Mouse (Mus musculus): Measurements from ENCODE around the gene Pgm2. TPM values are rescaled to one million over a fixed set of nuclear protein-coding genes. Genes with fewer than 3 reads are reported as not detected.

Pgm2 gene
- 16.6 and 19.7 TPM in 2 replicates for polyA plus RNA-seq (2015; fragmentation: Nextera tagmentation; extraction: Ambion mirVana)

GRCm38 (mm10) chr5:64092748-64093292, at the start of gene Pgm2:
TSS of gene Pgm2 (plus strand) at chr5:64092950.
- Histone ChIP-seq H3K27ac (ENCODE audit: low read length) (peak within 1 kb of the TSS; percentile 80), H3K27me3 (ENCODE audit: control insufficient read depth, insufficient read depth, low read depth, low read length) (no peaks in the 10 kb centered on the region), H3K9ac (ENCODE audit: low read depth, low read length) (peak within 1 kb of the TSS; percentile 85), H3K4me1 (ENCODE audit: control insufficient read depth, insufficient read depth, low read length) (peaks cover 12% of the 10 kb centered on the region; the same call in 1 of the 2 replicates), H3K4me2 (ENCODE audit: low read length) (peak within 1 kb of the TSS; percentile 84), H3K4me3 (ENCODE audit: low read depth, low read length) (peak within 1 kb of the TSS; percentile 73), H3K36me3 (ENCODE audit: control insufficient read depth, insufficient read depth, low read length) (0 out of 2 replicates have a peak, but pooled peaks cover 2% of the 10 kb centered on the region), H3K9me3 (replicated peaks; ENCODE audit: control insufficient read depth, low read length, poor library complexity, severe bottlenecking) (no peaks in the 10 kb centered on the region)
- under 1% methylated on average over 40 of the region's 43 CpGs for WGBS
- peak; percentile 98 for ATAC-seq

- Histone ChIP-seq H3K4me3 (ENCODE audit: low read depth, low read length) (no peak overlapping the region), H3K4me2 (ENCODE audit: low read length) (no peak overlapping the region), H3K4me1 (ENCODE audit: control insufficient read depth, insufficient read depth, low read length) (no peaks in the 10 kb centered on the region), H3K27me3 (ENCODE audit: control insufficient read depth, insufficient read depth, low read depth, low read length) (no peaks in the 10 kb centered on the region), H3K27ac (ENCODE audit: low read length) (no peak overlapping the region), H3K9ac (ENCODE audit: low read depth, low read length) (no peak overlapping the region), H3K36me3 (ENCODE audit: control insufficient read depth, insufficient read depth, low read length) (no peaks in the 10 kb centered on the region), H3K9me3 (replicated peaks; ENCODE audit: control insufficient read depth, low read length, poor library complexity, severe bottlenecking) (no peaks in the 10 kb centered on the region)
- peak; percentile 55; the same call in 1 of the 2 replicates for ATAC-seq
- WGBS: 28% methylated on average over 5 of the region's 5 CpGs
Observed at GRCm38 (mm10) chr5:64043694-64044453, 48.9 kb upstream of the Pgm2 start.

- H3K9ac ChIP-seq (ENCODE audit: low read depth, low read length): no peak overlapping the region
- H3K36me3 ChIP-seq (ENCODE audit: control insufficient read depth, insufficient read depth, low read length): no peaks in the 10 kb centered on the region
- no peaks in the 10 kb centered on the region for H3K9me3 ChIP-seq (replicated peaks; ENCODE audit: control insufficient read depth, low read length, poor library complexity, severe bottlenecking)
- ATAC-seq: 0 out of 2 replicates have a peak, but pooled peaks have one; percentile 13
- no peaks in the 10 kb centered on the region for H3K27me3 ChIP-seq (ENCODE audit: control insufficient read depth, insufficient read depth, low read depth, low read length)
- no peak overlapping the region for H3K4me3 ChIP-seq (ENCODE audit: low read depth, low read length)
- H3K27ac ChIP-seq (ENCODE audit: low read length): no peak overlapping the region
- H3K4me1 ChIP-seq (ENCODE audit: control insufficient read depth, insufficient read depth, low read length): no peaks in the 10 kb centered on the region
- no peak overlapping the region for H3K4me2 ChIP-seq (ENCODE audit: low read length)
- WGBS: 89% methylated on average over 18 of the region's 18 CpGs
Observed at GRCm38 (mm10) chr5:64044790-64045189, 48.0 kb upstream of the Pgm2 start.

GRCm38 (mm10) chr5:64045502-64045901, 47.2 kb upstream of the Pgm2 start:
- ATAC-seq: peak; percentile 59
- Histone ChIP-seq H3K4me1 (ENCODE audit: control insufficient read depth, insufficient read depth, low read length) (no peaks in the 10 kb centered on the region), H3K4me3 (ENCODE audit: low read depth, low read length) (no peak overlapping the region), H3K4me2 (ENCODE audit: low read length) (no peak overlapping the region), H3K9ac (ENCODE audit: low read depth, low read length) (no peak overlapping the region), H3K36me3 (ENCODE audit: control insufficient read depth, insufficient read depth, low read length) (no peaks in the 10 kb centered on the region), H3K27me3 (ENCODE audit: control insufficient read depth, insufficient read depth, low read depth, low read length) (no peaks in the 10 kb centered on the region), H3K27ac (ENCODE audit: low read length) (no peak overlapping the region), H3K9me3 (replicated peaks; ENCODE audit: control insufficient read depth, low read length, poor library complexity, severe bottlenecking) (no peaks in the 10 kb centered on the region)
- WGBS: 48% methylated on average over 8 of the region's 8 CpGs

- no peak overlapping the region for H3K27ac ChIP-seq (ENCODE audit: low read length)
- H3K27me3 ChIP-seq (ENCODE audit: control insufficient read depth, insufficient read depth, low read depth, low read length): no peaks in the 10 kb centered on the region
- ATAC-seq: no peak
- no peaks in the 10 kb centered on the region for H3K9me3 ChIP-seq (replicated peaks; ENCODE audit: control insufficient read depth, low read length, poor library complexity, severe bottlenecking)
- no peak overlapping the region for H3K4me3 ChIP-seq (ENCODE audit: low read depth, low read length)
- no peaks in the 10 kb centered on the region for H3K36me3 ChIP-seq (ENCODE audit: control insufficient read depth, insufficient read depth, low read length)
- no peak overlapping the region for H3K4me2 ChIP-seq (ENCODE audit: low read length)
- H3K9ac ChIP-seq (ENCODE audit: low read depth, low read length): no peak overlapping the region
- no peaks in the 10 kb centered on the region for H3K4me1 ChIP-seq (ENCODE audit: control insufficient read depth, insufficient read depth, low read length)
- WGBS: 69% methylated on average over 11 of the region's 11 CpGs
Observed at GRCm38 (mm10) chr5:64046995-64047394, 45.8 kb upstream of the Pgm2 start.

- no peaks in the 10 kb centered on the region for H3K9me3 ChIP-seq (replicated peaks; ENCODE audit: control insufficient read depth, low read length, poor library complexity, severe bottlenecking)
- H3K27ac ChIP-seq (ENCODE audit: low read length): no peak overlapping the region
- ATAC-seq: no peak
- no peaks in the 10 kb centered on the region for H3K4me1 ChIP-seq (ENCODE audit: control insufficient read depth, insufficient read depth, low read length)
- no peaks in the 10 kb centered on the region for H3K36me3 ChIP-seq (ENCODE audit: control insufficient read depth, insufficient read depth, low read length)
- H3K4me2 ChIP-seq (ENCODE audit: low read length): no peak overlapping the region
- H3K27me3 ChIP-seq (ENCODE audit: control insufficient read depth, insufficient read depth, low read depth, low read length): no peaks in the 10 kb centered on the region
- no peak overlapping the region for H3K4me3 ChIP-seq (ENCODE audit: low read depth, low read length)
- WGBS: 69% methylated on average over 6 of the region's 6 CpGs
- H3K9ac ChIP-seq (ENCODE audit: low read depth, low read length): no peak overlapping the region
Observed at GRCm38 (mm10) chr5:64047921-64048320, 44.8 kb upstream of the Pgm2 start.

- H3K4me1 ChIP-seq (ENCODE audit: control insufficient read depth, insufficient read depth, low read length): no peaks in the 10 kb centered on the region
- no peak overlapping the region for H3K4me3 ChIP-seq (ENCODE audit: low read depth, low read length)
- no peak overlapping the region for H3K9ac ChIP-seq (ENCODE audit: low read depth, low read length)
- ATAC-seq: no peak
- no peaks in the 10 kb centered on the region for H3K27me3 ChIP-seq (ENCODE audit: control insufficient read depth, insufficient read depth, low read depth, low read length)
- H3K27ac ChIP-seq (ENCODE audit: low read length): no peak overlapping the region
- 46% methylated on average over 3 of the region's 3 CpGs for WGBS
- H3K4me2 ChIP-seq (ENCODE audit: low read length): no peak overlapping the region
- H3K36me3 ChIP-seq (ENCODE audit: control insufficient read depth, insufficient read depth, low read length): no peaks in the 10 kb centered on the region
- no peaks in the 10 kb centered on the region for H3K9me3 ChIP-seq (replicated peaks; ENCODE audit: control insufficient read depth, low read length, poor library complexity, severe bottlenecking)
Observed at GRCm38 (mm10) chr5:64048605-64049004, 44.1 kb upstream of the Pgm2 start.

GRCm38 (mm10) chr5:64049256-64049655, 43.5 kb upstream of the Pgm2 start:
- ATAC-seq: no peak
- no peaks in the 10 kb centered on the region for H3K36me3 ChIP-seq (ENCODE audit: control insufficient read depth, insufficient read depth, low read length)
- 93% methylated on average over 5 of the region's 5 CpGs for WGBS
- no peaks in the 10 kb centered on the region for H3K9me3 ChIP-seq (replicated peaks; ENCODE audit: control insufficient read depth, low read length, poor library complexity, severe bottlenecking)
- no peak overlapping the region for H3K4me3 ChIP-seq (ENCODE audit: low read depth, low read length)
- no peak overlapping the region for H3K4me2 ChIP-seq (ENCODE audit: low read length)
- no peaks in the 10 kb centered on the region for H3K4me1 ChIP-seq (ENCODE audit: control insufficient read depth, insufficient read depth, low read length)
- H3K9ac ChIP-seq (ENCODE audit: low read depth, low read length): no peak overlapping the region
- no peak overlapping the region for H3K27ac ChIP-seq (ENCODE audit: low read length)
- H3K27me3 ChIP-seq (ENCODE audit: control insufficient read depth, insufficient read depth, low read depth, low read length): no peaks in the 10 kb centered on the region

- H3K9ac ChIP-seq (ENCODE audit: low read depth, low read length): no peak overlapping the region
- no peak overlapping the region for H3K4me3 ChIP-seq (ENCODE audit: low read depth, low read length)
- no peaks in the 10 kb centered on the region for H3K4me1 ChIP-seq (ENCODE audit: control insufficient read depth, insufficient read depth, low read length)
- no peaks in the 10 kb centered on the region for H3K27me3 ChIP-seq (ENCODE audit: control insufficient read depth, insufficient read depth, low read depth, low read length)
- no peaks in the 10 kb centered on the region for H3K9me3 ChIP-seq (replicated peaks; ENCODE audit: control insufficient read depth, low read length, poor library complexity, severe bottlenecking)
- H3K4me2 ChIP-seq (ENCODE audit: low read length): no peak overlapping the region
- 96% methylated on average over 5 of the region's 5 CpGs for WGBS
- H3K27ac ChIP-seq (ENCODE audit: low read length): no peak overlapping the region
- ATAC-seq: no peak
- no peaks in the 10 kb centered on the region for H3K36me3 ChIP-seq (ENCODE audit: control insufficient read depth, insufficient read depth, low read length)
Observed at GRCm38 (mm10) chr5:64053010-64053409, 39.7 kb upstream of the Pgm2 start.

Data from midbrain, embryonic 16.5 days (tissue).